Mouse (Mus musculus) forebrain, embryonic 12.5 days (tissue): Measurements from ENCODE around the gene Hist1h3a. TPM values are rescaled to one million over a fixed set of nuclear protein-coding genes. Genes with fewer than 3 reads are reported as not detected.

Experiments
- microRNA-seq: library from miRNA; unstranded; fragments of <30 nt; microRNA quantifications from one replicate; pipeline ENCODE4, GENCODE M21; 2017
- polyA plus RNA-seq: library from polyadenylated mRNA; unstranded; fragments of >200 nt; fragmentation: Nextera tagmentation; extraction: Ambion mirVana; gene quantifications from 2 replicates; pipeline ENCODE4 v1.2.1, GENCODE M21; 2016

The Hist1h3a gene
- polyA plus RNA-seq, 1 experiment from 2014 or later, result 5.2 TPM

Small RNA genes lying within 50 kb of the gene (microRNA-seq; reads per million reads assigned to microRNA genes)
- gene Gm44314 (not detected), gene Gm44484 (not detected)

Other genes with a start within 250 kb of the Hist1h3a start
- 7.2 and 8.7 TPM in 2 replicates for gene Hist1h4h, start 231.3 kb downstream of the Hist1h3a start, polyA plus RNA-seq
- gene Hist1h2af, start 228.5 kb downstream of the Hist1h3a start, polyA plus RNA-seq, result 9.3 and 10.7 TPM in 2 replicates
- 7.2 and 8.3 TPM in 2 replicates for gene Hist1h3g, start 227.0 kb downstream of the Hist1h3a start, polyA plus RNA-seq
- gene Hist1h2bh, start 219.0 kb downstream of the Hist1h3a start, polyA plus RNA-seq, result 0.87 and 0.95 TPM in 2 replicates
- 0.99 and 1.5 TPM in 2 replicates for gene Hist1h3f, start 218.3 kb downstream of the Hist1h3a start, polyA plus RNA-seq
- 0.74 and 1.4 TPM in 2 replicates for gene Hist1h4f, start 210.7 kb downstream of the Hist1h3a start, polyA plus RNA-seq
- 0.47 and 0.56 TPM in 2 replicates for gene Hist1h1d, start 209.1 kb downstream of the Hist1h3a start, polyA plus RNA-seq
- 5.7 and 7.6 TPM in 2 replicates for gene Hist1h3e, start 200.0 kb downstream of the Hist1h3a start, polyA plus RNA-seq
- 115 and 138 TPM in 2 replicates for gene Hist1h2ae, start 191.2 kb downstream of the Hist1h3a start, polyA plus RNA-seq
- 8.9 and 11.4 TPM in 2 replicates for gene Hist1h2bg, start 191.0 kb downstream of the Hist1h3a start, polyA plus RNA-seq
- 7.2 and 9.5 TPM in 2 replicates for gene Hist1h2bf, start 188.2 kb downstream of the Hist1h3a start, polyA plus RNA-seq
- 1.3 and 3.7 TPM in 2 replicates for gene Hist1h2ad, start 188.0 kb downstream of the Hist1h3a start, polyA plus RNA-seq
- gene Hist1h3d, start 186.6 kb downstream of the Hist1h3a start, polyA plus RNA-seq, result 5.8 and 6.6 TPM in 2 replicates
- gene Hist1h4d, start 180.8 kb downstream of the Hist1h3a start, polyA plus RNA-seq, result 137 and 142 TPM in 2 replicates
- gene Hist1h2be, start 141.3 kb downstream of the Hist1h3a start, polyA plus RNA-seq, result 3.0 and 3.7 TPM in 2 replicates
- 26.3 and 26.6 TPM in 2 replicates for gene Hist1h1e, start 139.8 kb downstream of the Hist1h3a start, polyA plus RNA-seq
- 1.4 and 1.6 TPM in 2 replicates for gene Hist1h2ac, start 78.4 kb downstream of the Hist1h3a start, polyA plus RNA-seq
- 34.6 and 36.5 TPM in 2 replicates for gene Hist1h2bc, start 78.2 kb downstream of the Hist1h3a start, polyA plus RNA-seq
- not detected in 2 replicates for gene Hist1h1t, start 66.6 kb downstream of the Hist1h3a start, polyA plus RNA-seq
- 6.1 and 9.8 TPM in 2 replicates for gene Hist1h4c, start 63.9 kb downstream of the Hist1h3a start, polyA plus RNA-seq
- 2.0 and 2.5 TPM in 2 replicates for gene Hfe, start 51.5 kb downstream of the Hist1h3a start, polyA plus RNA-seq
- 15.2 and 15.9 TPM in 2 replicates for gene Hist1h1c, start 23.6 kb downstream of the Hist1h3a start, polyA plus RNA-seq
- gene Hist1h3c, start 16.8 kb downstream of the Hist1h3a start, polyA plus RNA-seq, result 11.1 and 13.8 TPM in 2 replicates
- gene Hist1h2bb, start 15.7 kb downstream of the Hist1h3a start, polyA plus RNA-seq, result 2.2 and 3.5 TPM in 2 replicates
- 59.9 and 73.2 TPM in 2 replicates for gene Hist1h2ab, start 11.3 kb downstream of the Hist1h3a start, polyA plus RNA-seq
- gene Hist1h3b, start 10.1 kb downstream of the Hist1h3a start, polyA plus RNA-seq, result 14.0 and 15.8 TPM in 2 replicates
- gene Hist1h4b, start 5.4 kb downstream of the Hist1h3a start, polyA plus RNA-seq, result 5.3 and 8.2 TPM in 2 replicates
- 0.88 TPM in 1 of 2 replicates, not detected in the other for gene Hist1h4a, start 1.2 kb downstream of the Hist1h3a start, polyA plus RNA-seq
- 3.3 and 4.0 TPM in 2 replicates for gene Hist1h1a, start 1.3 kb upstream of the Hist1h3a start, polyA plus RNA-seq
- gene Trim38, start 7.5 kb upstream of the Hist1h3a start, polyA plus RNA-seq, result 0.18 TPM in 1 of 2 replicates, not detected in the other
- not detected in 2 replicates for gene Slc17a2, start 44.6 kb upstream of the Hist1h3a start, polyA plus RNA-seq
- not detected in 2 replicates for gene Slc17a3, start 77.0 kb upstream of the Hist1h3a start, polyA plus RNA-seq
- gene Slc17a1, start 105.4 kb upstream of the Hist1h3a start, polyA plus RNA-seq, result not detected in 2 replicates
- gene Slc17a4, start 152.6 kb upstream of the Hist1h3a start, polyA plus RNA-seq, result not detected in 2 replicates
- gene Hist1h2ba, start 171.8 kb upstream of the Hist1h3a start, polyA plus RNA-seq, result not detected in 2 replicates
- gene Hist1h2aa, start 172.1 kb upstream of the Hist1h3a start, polyA plus RNA-seq, result not detected in 2 replicates
- 1.5 and 1.9 TPM in 2 replicates for gene Scgn, start 228.8 kb upstream of the Hist1h3a start, polyA plus RNA-seq